ENCODE assay signal across 7 mouse cellular contexts in the genomic region with DNA sequence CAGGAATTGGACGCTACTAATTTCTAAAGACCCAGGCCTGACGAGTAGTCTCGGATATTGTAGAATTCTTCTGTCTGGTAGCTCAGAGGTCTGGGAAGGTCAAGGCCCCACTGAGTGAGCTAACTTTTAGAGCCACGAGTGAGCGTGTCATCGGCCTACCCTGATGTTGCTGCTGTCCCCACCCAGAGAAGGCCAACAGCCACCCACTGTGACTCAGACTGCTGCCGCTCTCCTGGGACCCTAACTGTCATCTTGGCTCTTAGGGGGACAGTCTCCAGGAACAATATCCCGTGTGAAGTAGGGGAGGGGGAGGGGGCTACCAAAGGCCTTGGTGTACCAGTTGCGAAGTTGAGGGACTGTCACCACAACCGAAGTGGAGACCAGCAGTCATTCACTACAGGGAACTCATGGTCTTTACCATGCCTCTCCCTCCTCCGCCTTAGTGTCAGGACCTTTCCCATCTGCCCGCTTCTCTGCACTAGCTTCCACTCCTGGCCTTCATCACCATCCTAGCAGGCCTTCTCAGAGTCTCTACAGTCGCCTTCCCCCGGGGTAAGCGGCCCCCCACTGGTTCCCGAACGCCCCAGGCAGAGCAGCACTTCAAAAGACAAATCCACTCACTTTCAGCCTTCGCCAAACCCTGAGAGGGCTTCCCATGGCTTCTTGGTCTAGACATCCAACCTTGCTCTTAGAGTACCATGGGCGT. TPM values are rescaled to one million over a fixed set of nuclear protein-coding genes. Genes with fewer than 3 reads are reported as not detected.
DNase-seq lines count a peak whose midpoint lies in the region; ATAC-seq lines count a peak whose summit lies in the region.

No protein-coding gene starts in this region.

- no peak for ATAC-seq in embryonic facial prominence, embryonic 15.5 days (ENCODE audit: insufficient number of reproducible peaks, low FRiP score, low TSS enrichment, low read depth)
- ATAC-seq in intestine, embryonic 15.5 days = no peak
- ATAC-seq in neural tube, embryonic 14.5 days (ENCODE audit: low read depth) = no peak
- ATAC-seq in inflammation-experienced regulatory T-cells, adult 6 months = no peak

- DNase-seq in left cerebral cortex, postnatal 4 days = peak; percentile 48
- no peak for DNase-seq in left cerebral cortex, postnatal 25 days (ENCODE audit: low spot score in 2 of 2)
- no peak for DNase-seq in left cerebral cortex, adult 8-10 months (ENCODE audit: low spot score in 2 of 2)

- H3K9me3 ChIP-seq in embryonic facial prominence, embryonic 15.5 days (replicated peaks) = no peaks in the 10 kb centered on the region
- H3K9me3 ChIP-seq in intestine, embryonic 15.5 days = no peaks in the 10 kb centered on the region
- H3K9me3 ChIP-seq in neural tube, embryonic 14.5 days (ENCODE audit: control insufficient read depth, low read length) = no peaks in the 10 kb centered on the region

- H3K27me3 ChIP-seq in embryonic facial prominence, embryonic 15.5 days = no peaks in the 10 kb centered on the region
- no peaks in the 10 kb centered on the region for H3K27me3 ChIP-seq in intestine, embryonic 15.5 days (replicated peaks)
- H3K27me3 ChIP-seq in neural tube, embryonic 14.5 days (ENCODE audit: control insufficient read depth, insufficient read depth, low read length) = no peaks in the 10 kb centered on the region

- H3K4me3 ChIP-seq in embryonic facial prominence, embryonic 15.5 days (replicated peaks) = peak overlapping the region; percentile 41
- H3K4me3 ChIP-seq in intestine, embryonic 15.5 days (replicated peaks) = peak overlapping the region; percentile 38
- H3K4me3 ChIP-seq in neural tube, embryonic 14.5 days (ENCODE audit: low read depth, low read length) = no peak overlapping the region

- intact Hi-C loops in left cerebral cortex, postnatal 4 days (cut with DNase I) = no loop called here
- intact Hi-C loops in left cerebral cortex, postnatal 25 days (cut with DNase I) = no loop called here

- H3K27ac ChIP-seq in embryonic facial prominence, embryonic 15.5 days (replicated peaks) = peak overlapping the region; percentile 93
- peak overlapping the region; percentile 82 for H3K27ac ChIP-seq in intestine, embryonic 15.5 days
- peak overlapping the region; percentile 16; the same call in 1 of the 2 replicates for H3K27ac ChIP-seq in neural tube, embryonic 14.5 days (ENCODE audit: low read depth, low read length)

- WGBS in embryonic facial prominence, embryonic 15.5 days = 28% methylated on average over 19 of the region's 19 CpGs
- WGBS in intestine, embryonic 15.5 days = 36% methylated on average over 19 of the region's 19 CpGs
- WGBS in neural tube, embryonic 14.5 days = 33% methylated on average over 19 of the region's 19 CpGs

- no peaks in the 10 kb centered on the region for H3K36me3 ChIP-seq in embryonic facial prominence, embryonic 15.5 days
- no peaks in the 10 kb centered on the region for H3K36me3 ChIP-seq in intestine, embryonic 15.5 days
- H3K36me3 ChIP-seq in neural tube, embryonic 14.5 days (ENCODE audit: control insufficient read depth, insufficient read depth, low read length) = no peaks in the 10 kb centered on the region

- peak overlapping the region; percentile 29 for H3K9ac ChIP-seq in embryonic facial prominence, embryonic 15.5 days
- peak overlapping the region; percentile 55 for H3K9ac ChIP-seq in intestine, embryonic 15.5 days
- 0 out of 2 replicates have a peak overlapping the region, but pooled peaks have one; percentile 2 for H3K9ac ChIP-seq in neural tube, embryonic 14.5 days (replicated peaks; ENCODE audit: low read depth, low read length)

- peak overlapping the region; percentile 74 for H3K4me2 ChIP-seq in embryonic facial prominence, embryonic 15.5 days (replicated peaks)
- H3K4me2 ChIP-seq in intestine, embryonic 15.5 days (replicated peaks) = peak overlapping the region; percentile 82
- peak overlapping the region; percentile 43 for H3K4me2 ChIP-seq in neural tube, embryonic 14.5 days (ENCODE audit: low read depth, low read length)

- H3K4me1 ChIP-seq in embryonic facial prominence, embryonic 15.5 days = peaks cover 35% of the 10 kb centered on the region
- H3K4me1 ChIP-seq in intestine, embryonic 15.5 days (replicated peaks) = peaks cover 22% of the 10 kb centered on the region
- H3K4me1 ChIP-seq in neural tube, embryonic 14.5 days (ENCODE audit: control insufficient read depth, insufficient read depth, low read length) = peaks cover 23% of the 10 kb centered on the region

RNA-seq across cellular contexts. Expression of gene Banp, which starts 2.4 kb away (rescaled TPM):
- 10 to 100 TPM; 30.2 to 30.7 TPM for total RNA-seq in left cerebral cortex, postnatal 4 days (2021)
- 10 to 100 TPM; 36.5 to 58.6 TPM for total RNA-seq in left cerebral cortex, postnatal 25 days (2021)
- 46.3 and 48.5 TPM in 2 replicates for polyA plus RNA-seq in embryonic facial prominence, embryonic 15.5 days (2015; fragmentation: Nextera tagmentation; extraction: Ambion mirVana)
- polyA plus RNA-seq in intestine, embryonic 15.5 days (2015; fragmentation: Nextera tagmentation; extraction: Ambion mirVana) = 32.4 and 34.1 TPM in 2 replicates
- polyA plus RNA-seq in neural tube, embryonic 14.5 days (2014; fragmentation: Nextera tagmentation; extraction: Ambion mirVana) = 47.2 and 53.9 TPM in 2 replicates
- 10 to 100 TPM; 35.0 to 37.5 (median 36.2) TPM for polyA plus RNA-seq in inflammation-experienced regulatory T-cells, adult 6 months (2017; shearing (Covaris generic))
- total RNA-seq in left cerebral cortex, adult 8-10 months (2022) = 10 to 100 TPM; 26.1 to 35.5 (median 27.9) TPM

RNA-seq across cellular contexts. Expression of gene Car5a, which starts 2.5 kb away (rescaled TPM):
- total RNA-seq in left cerebral cortex, postnatal 4 days (2021) = under 1 TPM in 1 of 2 experiments, not detected in 1; 0.48 TPM
- not detected for total RNA-seq in left cerebral cortex, postnatal 25 days (2021)
- polyA plus RNA-seq in embryonic facial prominence, embryonic 15.5 days (2015; fragmentation: Nextera tagmentation; extraction: Ambion mirVana) = 0.13 TPM in 1 of 2 replicates, not detected in the other
- polyA plus RNA-seq in intestine, embryonic 15.5 days (2015; fragmentation: Nextera tagmentation; extraction: Ambion mirVana) = 0.21 and 0.33 TPM in 2 replicates
- polyA plus RNA-seq in neural tube, embryonic 14.5 days (2014; fragmentation: Nextera tagmentation; extraction: Ambion mirVana) = 0.16 TPM in 1 of 2 replicates, not detected in the other
- polyA plus RNA-seq in inflammation-experienced regulatory T-cells, adult 6 months (2017; shearing (Covaris generic)) = not detected
- under 1 TPM in 1 of 4 experiments, not detected in 3; 0.53 TPM for total RNA-seq in left cerebral cortex, adult 8-10 months (2022)

RNA-seq across cellular contexts. Expression of gene Slc7a5, which starts 39.7 kb away (rescaled TPM):
- 100 to 1,000 TPM; 150 to 153 TPM for total RNA-seq in left cerebral cortex, postnatal 4 days (2021)
- 10 to 100 TPM; 65.8 to 76.2 TPM for total RNA-seq in left cerebral cortex, postnatal 25 days (2021)
- polyA plus RNA-seq in embryonic facial prominence, embryonic 15.5 days (2015; fragmentation: Nextera tagmentation; extraction: Ambion mirVana) = 31.0 and 31.9 TPM in 2 replicates
- 17.9 and 18.1 TPM in 2 replicates for polyA plus RNA-seq in intestine, embryonic 15.5 days (2015; fragmentation: Nextera tagmentation; extraction: Ambion mirVana)
- polyA plus RNA-seq in neural tube, embryonic 14.5 days (2014; fragmentation: Nextera tagmentation; extraction: Ambion mirVana) = 38.1 and 50.7 TPM in 2 replicates
- 1 to 10 TPM; 2.5 to 4.4 (median 2.6) TPM for polyA plus RNA-seq in inflammation-experienced regulatory T-cells, adult 6 months (2017; shearing (Covaris generic))
- 10 to 100 TPM; 57.0 to 73.5 (median 61.5) TPM for total RNA-seq in left cerebral cortex, adult 8-10 months (2022)

Comparison
In these comparisons a context has a peak if more than half of its experiments do, and no peak if none do; other contexts are left out.
1. H3K27ac ChIP-seq: peak in every context shown above with its lines; median percentile 93 in embryonic facial prominence, embryonic 15.5 days; 82 in intestine, embryonic 15.5 days; 16 in neural tube, embryonic 14.5 days.
2. H3K9ac ChIP-seq: peak in every context shown above with its lines; median percentile 55 in intestine, embryonic 15.5 days; 29 in embryonic facial prominence, embryonic 15.5 days; 2 in neural tube, embryonic 14.5 days.